Mouse (Mus musculus): ENCODE measurements around the gene Tomm20.
"Not testable (repeated sequence)": the region's sequence is repeated elsewhere in the genome, so short reads cannot be mapped to it uniquely, and the experiment has no call there.

Tomm20 gene

DNA sequence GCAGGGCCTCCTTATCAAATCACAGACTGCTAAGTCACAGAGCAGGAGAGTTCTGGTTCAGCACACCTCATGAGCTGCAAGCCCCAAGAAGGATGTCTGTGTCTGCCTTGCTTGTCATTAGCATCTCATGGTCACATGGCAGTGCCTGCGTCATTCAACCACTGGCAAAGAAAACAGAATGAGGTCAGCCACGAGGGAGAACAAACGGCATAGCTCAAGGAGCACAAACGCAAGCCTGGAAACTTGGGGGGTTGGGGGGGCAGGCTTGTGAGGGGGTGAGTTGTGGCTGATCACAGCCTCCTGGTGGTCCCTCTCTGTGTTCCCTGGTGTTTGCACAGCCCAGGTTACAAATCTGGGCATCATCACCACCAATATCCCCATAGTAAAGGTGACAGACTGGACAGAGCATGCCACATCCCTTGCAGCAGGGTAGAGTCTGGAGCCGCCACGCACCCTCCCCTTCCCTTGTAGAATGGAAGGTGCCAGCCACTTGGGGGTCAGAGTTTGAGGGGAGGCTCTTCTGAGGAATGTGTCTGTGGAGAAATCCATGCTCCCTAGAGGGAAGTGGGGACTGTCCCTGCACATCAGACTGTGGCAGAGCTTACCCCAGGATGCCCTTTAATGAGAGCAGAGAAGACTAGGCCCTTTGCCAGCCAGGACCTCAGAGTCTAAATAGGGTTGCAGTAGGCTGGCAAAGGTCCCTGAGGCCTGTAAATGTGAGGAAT is 61.3 kb downstream of the Tomm20 start:
- DNase-seq (ENCODE audit: low read depth), result no peak

DNA sequence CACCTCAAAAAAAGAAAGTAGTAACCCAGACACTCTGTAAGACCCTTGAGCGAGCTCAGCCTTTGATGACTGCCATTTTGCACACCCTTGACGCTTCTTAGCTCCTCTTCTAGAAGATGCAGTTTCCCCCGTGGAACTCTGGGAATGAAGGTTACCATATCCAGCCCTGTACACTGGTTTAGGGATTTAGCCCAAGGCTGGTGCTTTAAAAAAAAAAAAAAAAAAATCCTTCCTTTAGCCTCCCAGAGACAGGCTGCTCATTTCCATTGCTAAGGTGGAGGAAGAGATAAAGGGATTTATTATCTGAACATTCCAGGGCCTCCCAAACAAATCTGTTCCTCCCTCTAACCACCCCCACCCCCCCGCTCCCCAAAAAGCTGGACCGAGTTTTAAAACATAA is 61.9 kb downstream of the Tomm20 start:
- no peak for DNase-seq (ENCODE audit: low read depth)

DNA sequence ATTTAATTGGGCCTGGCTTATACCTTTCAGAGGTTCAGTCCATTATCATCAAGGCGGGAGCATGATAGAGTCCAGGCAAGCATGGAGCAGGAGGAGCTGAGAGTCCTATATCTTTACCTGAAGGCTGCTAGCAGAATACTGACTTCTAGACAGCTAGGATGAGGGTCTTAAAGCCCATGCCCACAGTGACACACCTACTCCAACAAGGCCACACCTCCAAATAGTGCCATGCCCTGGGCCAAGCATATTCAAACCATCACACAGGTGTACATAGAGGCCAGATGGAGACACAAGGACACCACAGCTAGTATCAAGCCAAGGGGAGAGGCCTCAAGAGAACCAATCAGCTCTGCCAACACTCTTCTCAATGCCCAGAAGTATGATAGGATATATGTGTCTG is 63.1 kb downstream of the Tomm20 start:
- not testable (repeated sequence) for DNase-seq (ENCODE audit: low read depth)

DNA sequence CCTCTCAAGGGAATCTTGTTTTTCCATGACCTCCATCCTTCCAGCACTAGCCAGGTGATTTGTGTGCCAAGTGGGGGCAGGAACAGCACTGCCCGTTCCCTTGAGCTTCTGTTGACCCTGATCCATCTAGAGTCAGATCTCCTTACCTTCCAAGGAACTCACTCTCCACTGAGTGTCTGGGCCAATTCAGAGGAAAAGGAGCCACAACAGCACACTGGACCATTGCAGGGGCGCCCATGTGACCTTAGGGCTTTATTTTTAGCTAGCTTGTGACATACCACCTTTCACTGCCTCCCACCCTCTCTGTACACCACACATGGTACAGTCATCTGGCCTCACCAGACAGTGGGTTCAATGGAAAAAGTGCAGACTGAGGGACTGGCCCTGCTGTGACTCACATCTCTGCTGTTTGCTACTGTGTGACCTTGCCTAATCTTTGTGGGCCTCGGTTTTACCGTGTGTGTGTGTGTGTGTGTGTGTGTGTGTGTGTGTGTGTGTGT is 64.0 kb downstream of the Tomm20 start:
- DNase-seq (ENCODE audit: low read depth), result no peak
